Mouse (Mus musculus): ENCODE measurements around the gene Cd200. TPM values are rescaled to one million over a fixed set of nuclear protein-coding genes. Genes with fewer than 3 reads are reported as not detected.

Gene Cd200
- total and polyA plus RNA-seq, 2 experiments from 2014 or later = 318 to 445 TPM

- Histone ChIP-seq H3K9me3 (ENCODE audit: low read length) (no peaks in the 10 kb centered on the region), H3K9ac (no peak overlapping the region), H3K4me3 (ENCODE audit: low read depth, low read length) (no peak overlapping the region), H3K27me3 (ENCODE audit: insufficient read depth, low read length) (no peaks in the 10 kb centered on the region), H3K4me2 (ENCODE audit: low read depth) (no peak overlapping the region), H3K4me1 (ENCODE audit: insufficient read depth) (no peaks in the 10 kb centered on the region), H3K36me3 (ENCODE audit: insufficient read depth) (peaks cover 39% of the 10 kb centered on the region), H3K27ac (ENCODE audit: low read depth, low read length) (no peak overlapping the region)
- WGBS = 77% methylated on average over 6 of the region's 6 CpGs
- ATAC-seq = no peak
- TF ChIP-seq CTCF (IDR thresholded peaks at IDR 0.05; ENCODE audit: low read depth) = no peak
- no peak for DNase-seq
Observed at GRCm38 (mm10) chr16:45392246-45392645, 16.6 kb downstream of the Cd200 start.

GRCm38 (mm10) chr16:45391680-45392079 is 17.2 kb downstream of the Cd200 start:
- TF ChIP-seq CTCF (IDR thresholded peaks at IDR 0.05; ENCODE audit: low read depth) = no peak
- H3K27ac ChIP-seq (ENCODE audit: low read depth, low read length) = no peak overlapping the region
- peaks cover 39% of the 10 kb centered on the region for H3K36me3 ChIP-seq (ENCODE audit: insufficient read depth)
- no peaks in the 10 kb centered on the region for H3K4me1 ChIP-seq (ENCODE audit: insufficient read depth)
- WGBS = 61% methylated on average over 3 of the region's 3 CpGs
- no peaks in the 10 kb centered on the region for H3K27me3 ChIP-seq (ENCODE audit: insufficient read depth, low read length)
- H3K9ac ChIP-seq = no peak overlapping the region
- DNase-seq = no peak
- no peak overlapping the region for H3K4me2 ChIP-seq (ENCODE audit: low read depth)
- no peak overlapping the region for H3K4me3 ChIP-seq (ENCODE audit: low read depth, low read length)
- H3K9me3 ChIP-seq (ENCODE audit: low read length) = no peaks in the 10 kb centered on the region
- ATAC-seq = no peak

GRCm38 (mm10) chr16:45390286-45390956 is 18.4 kb downstream of the Cd200 start:
- Histone ChIP-seq H3K9me3 (ENCODE audit: low read length) (no peaks in the 10 kb centered on the region), H3K27ac (ENCODE audit: low read depth, low read length) (no peak overlapping the region), H3K4me1 (ENCODE audit: insufficient read depth) (no peaks in the 10 kb centered on the region), H3K27me3 (ENCODE audit: insufficient read depth, low read length) (no peaks in the 10 kb centered on the region), H3K36me3 (ENCODE audit: insufficient read depth) (peaks cover 34% of the 10 kb centered on the region), H3K4me3 (ENCODE audit: low read depth, low read length) (no peak overlapping the region), H3K4me2 (ENCODE audit: low read depth) (no peak overlapping the region), H3K9ac (no peak overlapping the region)
- WGBS = 55% methylated on average over 5 of the region's 5 CpGs
- DNase-seq = no peak
- peak; percentile 45; the same call in 1 of the 2 replicates for ATAC-seq
- TF ChIP-seq CTCF (IDR thresholded peaks at IDR 0.05; ENCODE audit: low read depth) = no peak

GRCm38 (mm10) chr16:45389833-45390232 is 19.0 kb downstream of the Cd200 start:
- H3K4me3 ChIP-seq (ENCODE audit: low read depth, low read length) = no peak overlapping the region
- WGBS = 76% methylated on average over 2 of the region's 2 CpGs
- peaks cover 28% of the 10 kb centered on the region for H3K36me3 ChIP-seq (ENCODE audit: insufficient read depth)
- ATAC-seq (no peak), DNase-seq (no peak)
- H3K27me3 ChIP-seq (ENCODE audit: insufficient read depth, low read length) = no peaks in the 10 kb centered on the region
- H3K27ac ChIP-seq (ENCODE audit: low read depth, low read length) = no peak overlapping the region
- H3K9ac ChIP-seq = no peak overlapping the region
- no peak overlapping the region for H3K4me2 ChIP-seq (ENCODE audit: low read depth)
- TF ChIP-seq CTCF (IDR thresholded peaks at IDR 0.05; ENCODE audit: low read depth) = no peak
- no peaks in the 10 kb centered on the region for H3K9me3 ChIP-seq (ENCODE audit: low read length)
- H3K4me1 ChIP-seq (ENCODE audit: insufficient read depth) = no peaks in the 10 kb centered on the region

GRCm38 (mm10) chr16:45389041-45389440 is 19.8 kb downstream of the Cd200 start:
- Histone ChIP-seq H3K36me3 (ENCODE audit: insufficient read depth) (peaks cover 22% of the 10 kb centered on the region), H3K27ac (ENCODE audit: low read depth, low read length) (no peak overlapping the region), H3K4me2 (ENCODE audit: low read depth) (no peak overlapping the region), H3K9me3 (ENCODE audit: low read length) (no peaks in the 10 kb centered on the region), H3K4me3 (ENCODE audit: low read depth, low read length) (no peak overlapping the region), H3K27me3 (ENCODE audit: insufficient read depth, low read length) (no peaks in the 10 kb centered on the region), H3K4me1 (ENCODE audit: insufficient read depth) (no peaks in the 10 kb centered on the region), H3K9ac (no peak overlapping the region)
- ATAC-seq (no peak), DNase-seq (no peak)
- WGBS = 93% methylated on average over 2 of the region's 2 CpGs
- no peak for TF ChIP-seq CTCF (IDR thresholded peaks at IDR 0.05; ENCODE audit: low read depth)

- ATAC-seq (no peak), DNase-seq (no peak)
- Histone ChIP-seq H3K4me2 (ENCODE audit: low read depth) (no peak overlapping the region), H3K4me1 (ENCODE audit: insufficient read depth) (no peaks in the 10 kb centered on the region), H3K27me3 (ENCODE audit: insufficient read depth, low read length) (no peaks in the 10 kb centered on the region), H3K27ac (ENCODE audit: low read depth, low read length) (no peak overlapping the region), H3K9me3 (ENCODE audit: low read length) (no peaks in the 10 kb centered on the region), H3K36me3 (ENCODE audit: insufficient read depth) (peaks cover 30% of the 10 kb centered on the region), H3K9ac (no peak overlapping the region), H3K4me3 (ENCODE audit: low read depth, low read length) (no peak overlapping the region)
- no peak for TF ChIP-seq CTCF (IDR thresholded peaks at IDR 0.05; ENCODE audit: low read depth)
- WGBS = 80% methylated on average over 3 of the region's 3 CpGs
Observed at GRCm38 (mm10) chr16:45381811-45382210, 27.0 kb downstream of the Cd200 start.

GRCm38 (mm10) chr16:45378959-45379358 is 29.9 kb downstream of the Cd200 start:
- WGBS = 84% methylated on average over 3 of the region's 3 CpGs
- ATAC-seq (no peak), DNase-seq (no peak)
- Histone ChIP-seq H3K9me3 (ENCODE audit: low read length) (no peaks in the 10 kb centered on the region), H3K4me3 (ENCODE audit: low read depth, low read length) (no peak overlapping the region), H3K4me1 (ENCODE audit: insufficient read depth) (no peaks in the 10 kb centered on the region), H3K27ac (ENCODE audit: low read depth, low read length) (no peak overlapping the region), H3K27me3 (ENCODE audit: insufficient read depth, low read length) (no peaks in the 10 kb centered on the region), H3K36me3 (ENCODE audit: insufficient read depth) (peaks cover 26% of the 10 kb centered on the region), H3K9ac (no peak overlapping the region), H3K4me2 (ENCODE audit: low read depth) (no peak overlapping the region)
- no peak for TF ChIP-seq CTCF (IDR thresholded peaks at IDR 0.05; ENCODE audit: low read depth)
